Mouse (Mus musculus) gastrocnemius, adult 18-20 months (tissue): ENCODE data around the gene Prl4a1. TPM values are rescaled to one million over a fixed set of nuclear protein-coding genes. Genes with fewer than 3 reads are reported as not detected.
"Not testable (repeated sequence)": the region's sequence is repeated elsewhere in the genome, so short reads cannot be mapped to it uniquely, and the experiment has no call there.

Experiments
- DNase-seq: peaks from one replicate; pipeline ENCODE4 v3.0.0; 2021; ENCODE audit warnings: low spot score
- long read RNA-seq, 2 experiments: library from polyadenylated mRNA; stranded (forward); transcript quantifications; one replicate each; pipeline ENCODE4 v2.0.0; 2021
- total RNA-seq, 2 experiments: library from RNA; stranded (reverse); gene quantifications; 2 replicates each; pipeline ENCODE4 v1.2.3; 2021

The Prl4a1 gene
- total RNA-seq: not detected
- long read RNA-seq, experiment 1: 0 reads
- long read RNA-seq, experiment 2: 0 reads

- DNase-seq: no peak
Measured at GRCm38 (mm10) chr13:28015912-28016311, at the start of gene Prl4a1. TSS of gene Prl4a1 (plus strand) at chr13:28016212.

- DNase-seq: no peak
Measured at GRCm38 (mm10) chr13:27972931-27973330, 43.1 kb upstream of the Prl4a1 start.

- not testable (repeated sequence) for DNase-seq
Measured at GRCm38 (mm10) chr13:27974281-27974680, 41.7 kb upstream of the Prl4a1 start.

- no peak for DNase-seq
Measured at GRCm38 (mm10) chr13:27977646-27978045, 38.4 kb upstream of the Prl4a1 start.

GRCm38 (mm10) chr13:27996557-27996956, 19.5 kb upstream of the Prl4a1 start:
- not testable (repeated sequence) for DNase-seq

GRCm38 (mm10) chr13:28029330-28029729, 13.3 kb downstream of the Prl4a1 start:
- DNase-seq: no peak

- DNase-seq: no peak
Measured at GRCm38 (mm10) chr13:28069315-28069714, 53.3 kb downstream of the Prl4a1 start.

Other genes with a start within 250 kb of the Prl4a1 start
- gene Prl7c1, start 235.4 kb upstream of the Prl4a1 start, total RNA-seq: not detected
- gene Prl2a1, start 214.6 kb upstream of the Prl4a1 start, total RNA-seq: not detected
- gene Prl2c1, start 166.9 kb upstream of the Prl4a1 start, total RNA-seq: not detected
- gene Prl5a1, start 126.3 kb downstream of the Prl4a1 start, total RNA-seq: not detected
- 10 to 100 TPM; 43.3 to 85.4 TPM for gene Gm11361, start 241.3 kb downstream of the Prl4a1 start, total RNA-seq